Mouse (Mus musculus): Measurements from ENCODE around the gene Lrp2bp.

Gene Lrp2bp

DNA sequence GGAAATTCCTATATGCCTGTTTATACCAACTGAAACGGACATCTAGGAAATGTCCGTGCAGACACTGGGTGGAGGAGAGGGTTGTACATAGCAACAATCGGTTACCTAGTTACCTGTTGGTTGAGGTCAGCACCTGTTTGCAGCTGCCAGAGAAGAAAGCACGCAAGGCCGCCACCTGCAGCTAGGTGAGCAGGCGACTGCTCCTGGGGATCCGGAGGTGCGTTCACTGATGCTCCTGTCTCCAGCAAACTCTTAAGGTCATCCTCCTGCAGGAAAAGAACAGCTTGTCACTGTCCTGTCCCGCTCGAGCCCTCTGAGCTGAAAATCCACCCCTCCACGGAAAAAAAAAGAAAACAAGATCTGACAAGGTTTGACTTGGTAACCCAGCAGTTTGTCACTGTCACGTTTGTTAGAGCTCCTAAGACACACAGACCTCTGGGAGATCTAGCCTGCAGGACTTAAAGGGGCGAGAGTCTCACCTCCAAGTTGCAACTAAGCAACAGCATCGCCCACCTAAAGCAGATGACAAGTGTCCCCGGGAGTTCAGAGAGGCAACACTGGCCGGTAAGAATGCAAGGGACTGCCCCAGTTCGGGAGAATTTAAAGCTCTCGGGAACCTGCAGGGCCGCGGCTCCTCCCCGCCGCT lies at the start of gene Lrp2bp:
TSS of gene Lrp2bp (plus strand) at position 166 of the 646 bp plus-strand sequence.
- DNase-seq (ENCODE audit: low spot score) = peak; percentile 51

- DNase-seq (ENCODE audit: low spot score) = no peak
These were observed 48.5 kb upstream of the Lrp2bp start for GRCm38 (mm10) chr8:45950622-45951021.

DNA sequence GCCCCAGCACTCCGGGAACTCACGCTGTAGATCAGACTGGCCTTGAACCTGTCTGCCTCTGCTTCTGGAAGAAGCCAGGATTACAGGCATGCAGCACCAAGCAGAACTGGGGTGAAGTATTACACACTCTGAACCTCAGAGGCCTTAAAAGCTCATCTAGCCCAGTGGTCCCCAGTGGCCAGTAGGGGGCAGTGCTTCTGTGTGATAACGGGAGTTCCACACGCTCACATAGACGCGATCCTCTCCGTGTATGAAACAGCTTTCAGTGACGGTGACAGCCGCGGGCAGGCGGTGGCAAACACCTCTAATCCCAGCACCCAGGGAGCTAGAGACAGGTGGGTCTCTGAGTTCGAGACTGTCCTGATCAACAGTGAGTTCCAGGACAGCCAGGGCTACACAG lies 28.2 kb upstream of the Lrp2bp start:
- DNase-seq (ENCODE audit: low spot score) = no peak

DNA sequence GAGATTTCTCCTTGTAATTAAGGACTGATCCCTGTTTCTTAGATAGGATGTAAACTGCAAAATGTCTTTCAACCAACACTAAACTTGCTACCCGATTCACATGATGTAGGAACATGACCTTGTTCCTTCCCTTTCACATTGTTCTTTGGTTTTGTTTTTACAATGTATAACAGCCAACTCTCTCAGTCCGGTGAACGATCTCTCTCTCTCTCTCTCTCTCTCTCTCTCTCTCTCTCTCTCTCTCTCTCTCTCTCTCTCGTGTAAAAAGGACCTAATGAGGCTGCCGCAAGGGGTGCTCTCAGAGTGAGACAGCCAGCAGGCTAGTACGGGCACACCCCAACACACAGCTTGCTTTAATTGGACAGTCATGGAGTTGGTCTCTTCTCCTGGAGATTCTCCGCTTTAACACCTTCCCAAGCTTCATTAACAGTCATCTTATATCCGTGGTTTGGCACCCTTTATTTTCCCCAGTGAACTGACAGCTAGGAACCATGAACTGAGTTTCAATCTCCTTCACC lies 25.1 kb upstream of the Lrp2bp start:
- no peak for DNase-seq (ENCODE audit: low spot score)

DNA sequence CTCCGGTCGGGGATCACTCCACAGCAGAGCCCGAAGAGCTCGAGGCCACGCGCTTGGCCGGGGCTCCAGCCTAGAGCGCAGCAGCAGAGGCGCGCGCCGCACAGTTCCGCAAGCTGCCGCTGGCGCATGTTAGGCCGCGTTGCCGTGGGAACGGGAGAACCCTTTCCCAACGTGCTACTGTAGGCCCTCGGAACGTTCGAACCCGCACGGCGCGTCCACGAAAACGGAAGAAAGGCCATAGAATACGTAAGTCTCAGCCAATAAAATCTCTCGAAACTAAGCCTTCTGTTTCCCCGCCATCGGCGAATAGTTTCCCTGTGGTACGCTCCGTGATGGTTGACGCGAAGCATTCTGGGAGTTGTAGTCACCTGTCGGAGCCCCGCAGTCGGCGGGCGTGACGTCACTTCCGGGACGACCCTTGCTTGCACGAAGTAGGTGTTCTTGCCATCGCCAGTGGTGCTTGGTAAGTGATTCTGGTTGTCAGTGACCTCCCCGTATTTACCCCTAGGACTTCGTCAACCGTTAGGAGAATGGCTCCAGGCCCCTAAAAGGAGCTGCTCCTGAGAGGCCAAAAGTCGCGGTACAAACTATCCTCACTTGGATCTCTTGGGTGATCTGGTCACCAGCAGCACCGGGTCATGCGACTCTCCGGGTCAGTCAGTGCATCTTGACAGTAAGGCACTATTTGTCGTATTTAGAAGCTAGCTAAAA lies 23.8 kb upstream of the Lrp2bp start, which contains the start of the genes 1700029J07Rik and Ufsp2:
TSS of gene 1700029J07Rik (minus strand) at position 127 of the 711 bp plus-strand sequence.
TSS of gene Ufsp2 (plus strand) at position 403 of the 711 bp plus-strand sequence.
- DNase-seq (ENCODE audit: low spot score) = peak; percentile 97

DNA sequence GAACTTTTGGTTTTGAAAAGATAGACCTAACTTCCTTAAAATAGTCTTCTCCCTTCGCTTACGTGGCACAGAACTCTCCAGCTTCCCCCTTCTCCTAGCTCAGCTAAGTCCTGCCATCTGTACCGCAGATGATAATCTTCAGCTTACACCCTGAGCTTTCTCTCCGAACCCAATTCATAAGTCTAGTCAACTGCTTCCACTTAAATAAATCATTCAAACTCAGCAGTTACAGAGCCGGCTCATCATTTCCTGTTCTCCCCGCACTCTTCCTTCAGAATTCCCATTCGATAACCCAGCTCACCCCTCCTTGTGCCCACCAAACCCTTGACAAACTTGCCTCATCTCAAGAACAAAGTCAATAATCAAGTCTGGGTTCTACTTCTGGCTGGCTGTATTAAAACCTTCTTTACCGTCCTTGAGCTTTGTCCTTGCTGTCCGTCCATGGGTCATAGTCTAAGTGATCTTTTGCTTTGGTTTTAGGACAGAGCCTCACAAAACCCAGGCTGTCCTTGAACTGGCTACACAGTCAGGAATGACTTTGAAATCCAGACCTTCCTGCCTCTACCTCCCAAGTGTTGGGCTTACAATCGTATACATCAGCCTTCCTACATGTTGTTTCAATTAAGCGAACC lies 23.1 kb upstream of the Lrp2bp start:
- DNase-seq (ENCODE audit: low spot score) = no peak

GRCm38 (mm10) chr8:45986665-45987064 lies 12.4 kb upstream of the Lrp2bp start:
- no peak for DNase-seq (ENCODE audit: low spot score)

DNA sequence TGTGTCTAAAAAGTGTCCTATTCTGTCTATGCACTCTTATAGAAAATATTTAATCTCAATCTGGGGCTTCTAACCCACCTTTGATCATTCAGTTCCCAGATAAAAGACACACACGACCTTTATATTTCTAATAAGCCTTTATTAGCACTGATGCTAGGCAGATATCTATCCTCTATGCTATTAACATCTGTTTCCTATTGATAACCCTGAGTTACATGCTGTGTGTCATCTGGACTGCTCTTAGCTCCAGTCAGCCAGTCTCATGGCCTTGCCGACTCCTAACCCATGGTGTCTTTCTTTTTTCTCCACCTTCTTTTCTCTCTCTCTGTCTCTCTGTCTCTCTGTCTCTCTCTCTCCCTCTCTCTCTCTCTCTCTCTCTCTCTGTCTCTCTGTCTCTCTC lies 10.9 kb upstream of the Lrp2bp start:
- no peak for DNase-seq (ENCODE audit: low spot score)

GRCm38 (mm10) chr8:45990631-45991310 lies 8.3 kb upstream of the Lrp2bp start:
- no peak for DNase-seq (ENCODE audit: low spot score)

DNA sequence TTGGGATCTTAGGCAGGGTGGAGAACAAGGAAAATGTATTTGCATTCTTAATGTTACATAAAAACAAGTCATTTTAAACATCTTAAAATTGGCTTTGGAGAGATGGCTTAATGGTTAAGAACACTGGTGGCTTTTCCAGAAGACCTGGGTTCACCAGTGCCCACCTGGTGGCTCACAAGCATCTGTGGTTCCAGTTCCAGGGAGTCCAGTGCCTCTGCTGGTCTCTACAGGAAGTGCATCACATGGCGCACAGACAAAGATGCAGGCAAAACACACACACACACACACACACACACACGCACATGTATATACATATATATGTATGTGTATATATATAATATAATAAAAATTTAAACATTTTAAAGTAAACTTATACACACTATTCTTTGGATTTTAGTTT lies 5.0 kb upstream of the Lrp2bp start:
- no peak for DNase-seq (ENCODE audit: low spot score)

GRCm38 (mm10) chr8:45995576-45995975 lies 3.5 kb upstream of the Lrp2bp start:
- DNase-seq (ENCODE audit: low spot score) = no peak

GRCm38 (mm10) chr8:45998228-45998627 lies 875 bp upstream of the Lrp2bp start:
- DNase-seq (ENCODE audit: low spot score) = no peak

DNA sequence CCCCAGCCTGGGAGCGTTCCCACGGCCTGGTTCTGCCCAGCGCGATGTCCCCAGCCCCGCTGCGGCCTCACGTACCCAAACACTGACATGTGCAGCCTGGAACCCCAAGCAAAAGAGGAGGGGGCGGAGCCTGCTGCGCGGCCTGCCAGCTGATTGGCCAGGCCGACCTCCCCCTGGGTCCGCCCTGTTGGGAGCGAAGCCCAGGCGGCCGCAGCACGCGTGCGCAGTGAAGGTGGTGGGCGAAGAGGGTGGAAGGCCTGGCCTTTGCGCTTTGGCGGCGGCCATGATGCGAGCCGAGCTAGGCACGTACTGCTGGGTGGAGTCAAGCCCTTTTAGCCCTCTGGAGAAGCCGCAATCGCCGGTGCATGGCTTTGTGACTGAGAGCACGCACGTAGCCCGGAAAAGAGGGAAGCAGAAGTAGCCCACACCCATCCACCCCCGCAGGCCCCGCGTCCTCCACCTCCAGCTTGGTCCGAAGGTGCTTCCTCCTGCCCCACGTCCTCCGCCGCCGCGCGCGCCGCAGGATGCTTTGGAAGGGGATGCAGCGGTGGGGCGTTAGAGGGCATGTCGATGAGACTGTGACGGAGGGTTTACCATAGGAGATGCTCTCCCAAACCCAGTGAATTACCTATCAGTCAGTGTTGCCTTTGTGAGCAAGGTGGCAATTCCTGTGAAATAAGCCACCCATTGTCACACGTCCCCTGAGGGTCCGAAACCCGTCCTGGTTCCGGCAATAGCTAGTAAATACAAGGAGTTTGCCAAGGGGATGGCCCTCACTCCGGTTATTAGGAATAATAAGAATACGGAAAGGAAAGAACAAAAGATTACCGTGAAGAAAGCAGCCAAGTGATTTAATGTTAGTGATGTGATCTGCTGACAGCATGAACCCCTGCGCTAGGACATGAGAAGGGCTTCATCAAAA lies 942 bp downstream of the Lrp2bp start:
- DNase-seq (ENCODE audit: low spot score) = peak; percentile 99

DNA sequence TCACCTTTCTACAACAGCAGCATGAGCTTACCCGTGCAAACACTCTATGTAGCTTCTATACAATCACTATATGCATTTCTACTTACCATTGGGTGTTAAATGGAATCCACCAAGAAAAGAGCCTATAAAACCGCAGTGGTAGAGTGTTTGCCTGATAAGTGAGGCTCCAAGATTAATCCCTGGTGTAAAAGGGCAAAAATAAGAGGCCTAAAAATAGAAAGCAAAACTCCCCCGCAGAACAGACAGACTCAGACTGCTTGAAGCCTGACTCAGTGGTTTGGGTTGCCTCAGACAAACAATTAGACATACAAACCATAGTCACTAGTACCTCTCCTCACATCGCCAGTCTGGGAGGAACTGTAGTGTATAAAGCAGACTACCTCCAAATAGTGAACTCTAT lies 6.5 kb downstream of the Lrp2bp start, which contains the start of gene Ankrd37:
TSS of gene Ankrd37 (minus strand) at position 112 of the 400 bp plus-strand sequence.
- DNase-seq (ENCODE audit: low spot score) = no peak

DNA sequence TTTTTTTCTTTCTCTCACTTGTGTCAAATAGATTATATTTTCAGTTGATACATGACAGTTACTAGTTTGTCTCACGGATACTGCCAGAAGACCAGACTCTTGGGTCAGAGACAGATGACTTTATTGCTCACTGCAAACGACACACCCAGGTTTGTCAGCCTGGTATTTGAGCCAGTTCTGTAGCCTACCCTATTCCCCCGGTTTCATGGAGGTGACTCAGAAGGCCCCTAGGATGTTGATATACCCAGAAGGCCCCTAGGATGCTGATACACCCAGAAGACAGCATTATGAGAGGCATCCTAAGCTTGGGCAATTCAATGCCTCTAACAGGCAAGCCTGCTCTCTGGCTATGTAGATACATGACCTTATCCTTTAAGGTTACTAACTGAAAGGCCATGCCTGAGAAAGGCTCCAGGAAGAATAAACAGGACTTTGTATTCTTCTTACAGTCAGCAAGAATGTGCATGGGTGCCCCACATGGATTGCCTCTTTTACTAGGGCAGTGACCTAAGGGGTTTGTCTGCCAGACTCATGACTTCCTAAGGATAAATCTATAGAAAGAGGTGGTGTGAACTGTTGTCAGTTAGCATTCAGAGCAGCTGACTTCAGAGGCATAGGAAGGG lies 8.1 kb downstream of the Lrp2bp start:
- DNase-seq (ENCODE audit: low spot score) = no peak

DNA sequence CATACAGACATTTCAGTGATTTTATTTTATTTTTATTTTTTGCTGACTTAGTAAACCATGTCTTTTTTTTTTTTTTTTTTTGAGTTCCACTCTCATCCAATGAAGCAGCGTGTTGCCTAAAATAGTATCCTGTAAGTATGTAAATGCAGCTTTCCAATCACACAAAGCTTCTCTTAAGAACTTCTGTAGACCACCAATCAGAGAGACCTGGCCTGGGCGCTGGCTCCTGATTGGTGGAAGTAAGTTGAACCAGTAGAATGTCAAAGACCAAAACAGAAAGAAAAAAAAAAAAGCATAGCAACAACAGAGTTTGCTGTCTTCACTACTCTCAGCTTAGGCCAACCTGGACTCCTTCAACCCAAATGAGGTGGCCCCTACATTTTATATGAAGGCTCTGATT lies 11.2 kb downstream of the Lrp2bp start:
- no peak for DNase-seq (ENCODE audit: low spot score)

GRCm38 (mm10) chr8:46010746-46011680 lies 11.9 kb downstream of the Lrp2bp start:
- no peak for DNase-seq (ENCODE audit: low spot score)

GRCm38 (mm10) chr8:46022203-46022602 lies 23.1 kb downstream of the Lrp2bp start:
- no peak for DNase-seq (ENCODE audit: low spot score)

DNA sequence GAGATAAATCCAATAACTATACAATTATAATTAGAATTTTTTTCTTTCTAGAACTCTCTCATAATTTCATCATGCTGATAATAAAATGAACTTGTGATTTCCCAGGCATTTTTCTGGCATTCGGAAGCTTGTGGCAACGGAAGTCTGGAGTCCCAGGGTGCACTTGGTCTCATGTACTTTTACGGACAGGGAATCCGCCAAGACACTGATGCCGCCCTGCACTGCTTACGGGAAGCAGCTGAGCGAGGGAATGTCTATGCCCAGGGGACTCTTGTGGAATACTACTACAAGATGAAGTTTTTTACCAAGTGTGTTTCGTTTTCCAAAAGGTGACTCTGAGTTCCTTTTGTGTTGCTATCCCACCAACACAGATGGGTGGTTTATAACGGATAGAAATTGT lies 23.7 kb downstream of the Lrp2bp start:
- no peak for DNase-seq (ENCODE audit: low spot score)

All from urinary bladder, postnatal 14 days (tissue).